Mouse (Mus musculus) heart, embryonic 15.5 days (tissue): ENCODE results near the gene Zmat5. TPM values are rescaled to one million over a fixed set of nuclear protein-coding genes. Genes with fewer than 3 reads are reported as not detected.

Source experiments
- ATAC-seq: fragments of 200-750 bp; cut with Nextera tagmentation; replicated peaks from 2 replicates; pipeline ENCODE4 v1.8.0; 2017; ENCODE audit warnings: low read depth, moderate TSS enrichment; ENCODE audit not compliant: insufficient number of reproducible peaks, insufficient read depth, low FRiP score
- H3K27ac ChIP-seq: fragments of 300-500 bp; sonication (generic); 2 replicates; pipeline ENCODE4 v1.5.1; 2015; ENCODE audit warnings: mild to moderate bottlenecking, inconsistent platforms
- H3K27me3 ChIP-seq: fragments of 300-500 bp; sonication (generic); 2 replicates; pipeline ENCODE4 v1.6.1; 2015; ENCODE audit warnings: inconsistent platforms
- H3K36me3 ChIP-seq: fragments of 300-500 bp; sonication (generic); 2 replicates; pipeline ENCODE4 v1.6.1; 2015; ENCODE audit warnings: mild to moderate bottlenecking, inconsistent platforms
- H3K4me1 ChIP-seq: fragments of 300-500 bp; sonication (generic); replicated peaks from 2 replicates; pipeline ENCODE4 v1.6.1; 2015; ENCODE audit warnings: inconsistent platforms
- H3K4me2 ChIP-seq: fragments of 300-500 bp; sonication (generic); 2 replicates; pipeline ENCODE4 v1.6.1; 2015; ENCODE audit warnings: inconsistent platforms, mild to moderate bottlenecking, moderate library complexity
- H3K4me3 ChIP-seq: fragments of 300-500 bp; sonication (generic); 2 replicates; pipeline ENCODE4 v1.5.1; 2015; ENCODE audit warnings: mild to moderate bottlenecking, inconsistent platforms
- H3K9ac ChIP-seq: fragments of 300-500 bp; sonication (generic); 2 replicates; pipeline ENCODE4 v1.6.1; 2015; ENCODE audit warnings: mild to moderate bottlenecking, inconsistent platforms
- H3K9me3 ChIP-seq: fragments of 300-500 bp; sonication (generic); replicated peaks from 2 replicates; pipeline ENCODE4 v1.6.1; 2016; ENCODE audit warnings: inconsistent platforms
- WGBS: fragments of 180-500 bp; shearing (Covaris S2); methylation state at CpG from one replicate; pipeline ENCODE4 v1.1.7; 2015; ENCODE audit warnings: mixed read lengths; 5-methylcytosine and 5-hydroxymethylcytosine counted together
- polyA plus RNA-seq: library from polyadenylated mRNA; unstranded; fragments of >200 nt; fragmentation: Nextera tagmentation; extraction: Ambion mirVana; gene quantifications from 2 replicates; pipeline ENCODE4 v1.2.1, GENCODE M21; 2015

Gene Zmat5
- polyA plus RNA-seq, 1 experiment from 2014 or later, result 52.7 TPM

DNA sequence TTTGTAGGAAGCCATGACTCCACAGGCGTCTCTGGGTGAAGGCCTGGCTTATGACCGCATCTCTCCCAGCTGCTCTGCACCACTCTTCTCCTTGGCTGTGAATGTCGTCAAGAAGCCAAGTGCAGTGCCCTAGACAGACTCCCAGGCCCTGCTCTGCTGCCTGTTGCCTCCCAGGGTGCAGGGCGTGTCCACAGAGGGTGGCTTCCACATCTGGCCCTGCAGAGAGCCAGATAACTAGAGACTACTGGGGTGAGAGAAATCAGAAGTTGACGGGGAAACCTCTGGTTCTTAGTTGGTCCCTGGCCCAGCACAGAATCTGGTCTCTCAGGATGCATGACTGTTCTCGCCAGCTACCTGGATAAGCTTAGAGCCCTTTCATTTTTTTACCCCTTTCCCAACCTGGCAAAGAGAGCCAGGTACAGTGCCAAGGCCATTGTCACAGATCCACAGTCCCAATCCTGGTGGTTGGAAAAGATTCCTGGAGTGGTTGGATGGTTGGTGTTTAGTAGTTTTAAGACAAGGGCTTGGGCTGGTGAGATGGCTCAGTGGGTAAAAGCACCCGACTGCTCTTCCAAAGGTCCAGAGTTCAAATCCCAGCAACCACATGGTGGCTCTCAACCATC, 27.1 kb upstream of the Zmat5 start:
- H3K9me3 ChIP-seq, result no peaks in the 10 kb centered on the region
- peaks cover 23% of the 10 kb centered on the region for H3K36me3 ChIP-seq
- no peak overlapping the region for H3K9ac ChIP-seq
- 85% methylated on average over 7 of the region's 7 CpGs for WGBS
- H3K4me3 ChIP-seq, result no peak overlapping the region
- no peaks in the 10 kb centered on the region for H3K4me1 ChIP-seq
- no peaks in the 10 kb centered on the region for H3K27me3 ChIP-seq
- H3K4me2 ChIP-seq, result no peak overlapping the region
- H3K27ac ChIP-seq, result no peak overlapping the region
- ATAC-seq, result no peak

DNA sequence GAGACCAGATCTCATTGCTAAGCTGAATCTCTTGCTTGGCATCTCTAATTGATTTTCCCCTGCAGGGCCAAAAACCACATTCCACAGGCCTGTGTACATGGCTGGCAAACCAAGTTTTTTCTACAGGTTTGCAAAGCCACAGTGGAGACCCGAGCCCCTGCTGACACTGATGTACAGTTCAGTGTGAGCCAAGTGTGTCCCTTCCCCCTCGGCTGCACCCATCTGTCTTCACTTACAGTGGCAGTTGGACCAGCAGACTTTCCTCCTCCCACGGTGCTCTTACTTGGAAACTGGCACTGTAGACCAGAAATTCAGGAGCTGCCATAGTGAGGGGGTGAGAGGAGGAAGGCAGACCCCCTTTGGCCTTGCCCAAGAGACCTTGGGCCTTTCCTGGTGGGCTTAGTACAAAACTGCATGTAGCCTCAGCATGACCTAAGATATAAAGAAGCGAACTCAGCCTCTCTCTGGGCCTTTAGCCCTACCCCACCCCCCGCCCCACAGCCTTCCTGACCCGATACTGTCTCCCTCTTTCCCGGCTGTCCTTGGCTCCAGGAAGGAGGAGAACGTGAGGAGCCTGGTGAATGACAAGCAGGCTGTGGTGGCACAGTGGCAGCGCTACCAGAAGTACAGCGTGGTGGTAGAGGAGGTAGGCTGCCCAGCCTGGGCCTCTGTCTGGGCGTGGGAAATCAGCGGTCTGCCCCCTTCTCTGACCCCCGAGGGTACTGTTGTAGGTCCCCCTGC, 25.6 kb upstream of the Zmat5 start:
- Histone ChIP-seq H3K4me2 (no peak overlapping the region), H3K4me1 (no peaks in the 10 kb centered on the region), H3K9ac (no peak overlapping the region), H3K36me3 (peaks cover 28% of the 10 kb centered on the region), H3K27me3 (no peaks in the 10 kb centered on the region), H3K9me3 (no peaks in the 10 kb centered on the region), H3K27ac (no peak overlapping the region), H3K4me3 (no peak overlapping the region)
- WGBS, result 75% methylated on average over 13 of the region's 13 CpGs
- no peak for ATAC-seq

DNA sequence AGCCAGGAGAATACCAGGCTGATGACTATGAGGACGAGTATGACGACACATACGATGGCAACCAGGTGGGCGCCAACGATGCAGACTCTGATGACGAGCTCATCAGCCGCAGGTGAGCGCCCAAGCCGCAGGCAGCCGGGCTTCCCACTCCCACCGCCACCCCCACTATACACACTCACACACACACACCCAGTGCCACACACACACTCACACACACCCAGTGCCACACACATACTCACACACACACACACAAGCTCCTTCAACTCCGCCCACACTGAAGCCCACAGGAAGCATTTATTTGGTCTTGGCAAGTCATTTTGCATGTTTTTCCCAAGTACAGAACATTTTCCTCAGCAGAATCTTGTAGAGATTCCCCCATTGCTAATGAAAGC, 25.0 kb upstream of the Zmat5 start:
- H3K4me3 ChIP-seq, result no peak overlapping the region
- 93% methylated on average over 12 of the region's 12 CpGs for WGBS
- H3K36me3 ChIP-seq, result peaks cover 28% of the 10 kb centered on the region
- no peak overlapping the region for H3K9ac ChIP-seq
- H3K27ac ChIP-seq, result no peak overlapping the region
- no peaks in the 10 kb centered on the region for H3K4me1 ChIP-seq
- no peak for ATAC-seq
- H3K4me2 ChIP-seq, result no peak overlapping the region
- H3K9me3 ChIP-seq, result no peaks in the 10 kb centered on the region
- H3K27me3 ChIP-seq, result no peaks in the 10 kb centered on the region

DNA sequence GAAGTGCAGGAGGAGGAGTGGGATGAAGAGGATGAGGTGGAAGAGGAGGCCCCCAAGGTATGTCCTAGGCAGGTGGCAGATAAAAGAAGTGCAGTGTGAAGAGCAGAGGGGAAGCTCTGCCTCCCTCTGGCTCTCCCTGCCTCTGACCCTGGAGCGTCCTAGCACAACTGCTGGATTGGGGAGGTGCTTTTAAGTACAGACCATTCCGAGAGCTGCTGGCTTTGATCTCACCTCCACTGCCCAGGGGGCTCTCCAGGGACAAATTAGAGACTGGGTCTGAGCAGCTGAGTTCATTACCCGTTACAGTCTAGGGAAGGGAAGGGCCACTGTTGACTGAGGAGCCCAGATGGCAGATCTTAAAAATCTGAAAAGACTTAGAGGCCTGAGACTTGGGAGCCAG, 24.4 kb upstream of the Zmat5 start:
- Histone ChIP-seq H3K27ac (no peak overlapping the region), H3K4me1 (0 out of 2 replicates have a peak, but pooled peaks cover 1% of the 10 kb centered on the region), H3K4me3 (no peak overlapping the region), H3K36me3 (peaks cover 28% of the 10 kb centered on the region), H3K27me3 (no peaks in the 10 kb centered on the region), H3K9me3 (no peaks in the 10 kb centered on the region), H3K9ac (no peak overlapping the region), H3K4me2 (no peak overlapping the region)
- ATAC-seq, result no peak
- 49% methylated on average over 3 of the region's 3 CpGs for WGBS

DNA sequence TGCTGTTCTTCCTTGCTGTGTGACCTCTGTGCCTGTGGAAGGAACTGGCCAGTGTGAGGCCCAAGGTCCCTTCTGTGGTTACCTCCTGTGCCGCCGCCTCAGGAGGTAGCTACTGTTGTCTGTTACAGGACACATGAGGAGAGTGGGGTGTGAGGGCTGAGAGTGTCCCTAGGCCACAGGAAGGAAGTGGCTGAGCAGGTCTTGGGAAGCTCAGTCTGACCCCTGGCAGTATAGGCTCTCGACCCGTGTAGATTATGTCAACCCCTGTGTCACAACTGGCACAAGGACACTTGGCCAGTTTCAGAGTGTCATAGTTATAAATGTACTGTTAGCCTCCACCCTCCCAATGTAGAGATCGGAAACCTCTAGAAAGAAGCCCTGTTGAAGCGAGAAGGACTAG, 21.0 kb upstream of the Zmat5 start:
- Histone ChIP-seq H3K27ac (no peak overlapping the region), H3K27me3 (no peaks in the 10 kb centered on the region), H3K9ac (no peak overlapping the region), H3K36me3 (peaks cover 28% of the 10 kb centered on the region), H3K4me1 (0 out of 2 replicates have a peak, but pooled peaks cover 2% of the 10 kb centered on the region), H3K9me3 (no peaks in the 10 kb centered on the region), H3K4me3 (no peak overlapping the region), H3K4me2 (no peak overlapping the region)
- no peak for ATAC-seq
- 75% methylated on average over 6 of the region's 6 CpGs for WGBS

DNA sequence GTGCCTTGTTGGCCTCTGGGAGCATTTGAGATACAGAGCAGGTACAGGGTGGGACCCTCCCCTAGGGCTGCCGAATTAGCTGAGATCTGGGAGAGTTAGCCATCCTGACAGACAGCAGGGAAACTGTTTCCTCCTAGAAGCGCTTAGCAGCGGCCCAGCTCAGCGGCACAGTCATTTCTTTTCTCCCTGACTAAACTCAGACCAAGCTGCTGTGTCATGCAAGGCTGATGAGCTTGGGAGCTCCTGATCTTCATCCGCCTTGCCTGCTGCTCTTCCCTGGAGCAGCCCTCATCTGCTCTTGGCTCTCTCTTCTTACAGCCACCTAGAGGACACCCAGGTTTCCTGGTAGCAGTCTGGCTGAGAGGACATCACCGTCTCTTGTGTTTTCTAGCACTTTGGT, 20.3 kb upstream of the Zmat5 start:
- Histone ChIP-seq H3K27ac (no peak overlapping the region), H3K4me3 (no peak overlapping the region), H3K27me3 (no peaks in the 10 kb centered on the region), H3K4me2 (no peak overlapping the region), H3K4me1 (0 out of 2 replicates have a peak, but pooled peaks cover 2% of the 10 kb centered on the region), H3K9ac (no peak overlapping the region), H3K36me3 (peaks cover 28% of the 10 kb centered on the region), H3K9me3 (no peaks in the 10 kb centered on the region)
- WGBS, result 64% methylated on average over 6 of the region's 6 CpGs
- no peak for ATAC-seq

DNA sequence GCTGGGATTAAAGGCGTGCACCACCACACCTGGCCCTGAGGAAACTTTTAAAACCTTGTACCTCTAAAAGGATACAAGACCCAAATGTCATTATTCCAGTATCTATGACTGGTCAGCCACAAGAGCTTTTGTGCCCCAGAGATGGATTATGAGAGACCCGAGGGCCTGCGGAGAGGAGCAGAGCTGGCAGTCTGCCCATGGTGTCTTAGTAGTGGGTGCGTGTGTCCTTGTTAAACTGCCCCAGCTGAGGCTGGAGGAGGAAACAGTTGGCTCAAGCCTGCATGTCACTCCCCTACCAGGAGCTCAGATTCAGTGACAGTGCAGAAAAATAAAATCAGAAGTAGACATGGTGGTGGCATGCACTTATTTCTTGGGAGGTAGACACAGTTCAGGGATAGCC, 19.4 kb upstream of the Zmat5 start:
- no peak overlapping the region for H3K27ac ChIP-seq
- peaks cover 26% of the 10 kb centered on the region for H3K36me3 ChIP-seq
- 45% methylated on average over 4 of the region's 4 CpGs for WGBS
- H3K27me3 ChIP-seq, result no peaks in the 10 kb centered on the region
- no peaks in the 10 kb centered on the region for H3K9me3 ChIP-seq
- no peak overlapping the region for H3K9ac ChIP-seq
- 0 out of 2 replicates have a peak, but pooled peaks cover 2% of the 10 kb centered on the region for H3K4me1 ChIP-seq
- H3K4me2 ChIP-seq, result no peak overlapping the region
- H3K4me3 ChIP-seq, result no peak overlapping the region
- ATAC-seq, result no peak

DNA sequence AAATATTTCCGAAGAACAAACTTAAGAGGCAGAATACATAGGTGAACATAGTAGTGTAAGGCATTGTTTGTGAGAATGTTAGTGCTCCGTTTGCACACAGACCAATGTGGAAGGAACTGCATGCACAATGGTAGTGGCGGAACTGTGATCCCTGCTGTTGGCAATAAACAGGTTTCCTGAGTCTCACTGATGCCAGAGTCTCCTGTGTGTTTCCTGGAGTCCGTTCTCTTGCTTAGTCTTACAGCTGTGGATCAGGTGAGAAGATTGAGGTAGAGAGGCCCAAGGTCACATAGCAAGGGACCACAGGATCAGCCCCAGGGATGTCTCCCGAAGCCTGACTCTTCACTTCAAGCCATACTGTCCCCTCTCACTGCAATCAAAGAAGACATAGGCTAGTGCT, 19.0 kb upstream of the Zmat5 start:
- H3K27me3 ChIP-seq, result no peaks in the 10 kb centered on the region
- ATAC-seq, result no peak
- H3K4me1 ChIP-seq, result 0 out of 2 replicates have a peak, but pooled peaks cover 2% of the 10 kb centered on the region
- H3K27ac ChIP-seq, result no peak overlapping the region
- 78% methylated on average over 5 of the region's 5 CpGs for whole genome bisulfite sequencing
- no peak overlapping the region for H3K9ac ChIP-seq
- peaks cover 23% of the 10 kb centered on the region for H3K36me3 ChIP-seq
- no peak overlapping the region for H3K4me3 ChIP-seq
- no peaks in the 10 kb centered on the region for H3K9me3 ChIP-seq
- H3K4me2 ChIP-seq, result no peak overlapping the region

DNA sequence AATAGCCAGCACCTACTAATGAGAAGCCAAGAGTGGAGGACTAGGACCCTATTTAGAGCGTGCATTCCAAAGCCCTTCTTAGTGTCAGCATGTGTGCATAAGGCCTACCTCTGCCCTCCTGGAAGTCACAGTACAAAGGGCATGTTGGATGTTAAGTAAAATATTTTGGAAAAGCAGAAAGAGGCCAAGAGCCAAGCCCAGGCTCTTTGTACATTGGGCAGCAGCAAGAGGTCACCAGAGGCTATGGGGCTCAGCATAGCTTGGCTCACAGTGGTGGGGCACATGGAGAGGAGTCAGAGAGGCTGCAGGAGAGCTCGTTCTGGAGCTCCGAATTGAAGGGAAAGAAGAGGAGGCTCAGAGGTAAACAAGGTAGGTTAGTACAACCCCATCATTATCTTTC, 17.5 kb upstream of the Zmat5 start:
- peaks cover 2% of the 10 kb centered on the region; the same call in 1 of the 2 replicates for H3K4me1 ChIP-seq
- H3K4me2 ChIP-seq, result no peak overlapping the region
- no peak for ATAC-seq
- H3K36me3 ChIP-seq, result peaks cover 13% of the 10 kb centered on the region; the same call in 1 of the 2 replicates
- 75% methylated on average over 3 of the region's 3 CpGs for WGBS
- H3K27ac ChIP-seq, result no peak overlapping the region
- H3K9ac ChIP-seq, result no peak overlapping the region
- no peaks in the 10 kb centered on the region for H3K9me3 ChIP-seq
- no peak overlapping the region for H3K4me3 ChIP-seq
- H3K27me3 ChIP-seq, result no peaks in the 10 kb centered on the region

DNA sequence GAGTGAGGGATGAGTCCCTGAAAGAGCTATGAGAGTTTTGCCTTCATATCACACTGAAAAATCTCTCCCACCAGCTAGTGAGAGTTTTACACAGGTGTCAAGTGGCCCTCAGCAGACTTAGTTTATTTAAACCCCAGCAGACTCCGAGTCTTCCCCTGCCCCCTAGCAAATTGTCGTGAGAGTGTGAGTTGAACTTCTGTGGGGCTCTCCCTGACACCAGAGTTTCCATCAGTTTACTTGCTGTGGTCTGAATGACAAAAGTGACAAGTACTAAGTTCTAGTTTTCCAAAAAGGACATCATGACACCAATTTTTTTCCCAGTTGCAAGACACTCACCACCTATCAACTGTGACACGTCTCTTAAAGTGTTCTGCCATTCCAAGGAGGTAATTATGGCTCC, 16.6 kb upstream of the Zmat5 start:
- no peak for ATAC-seq
- no peaks in the 10 kb centered on the region for H3K27me3 ChIP-seq
- no peak overlapping the region for H3K9ac ChIP-seq
- no peaks in the 10 kb centered on the region for H3K9me3 ChIP-seq
- H3K27ac ChIP-seq, result no peak overlapping the region
- peaks cover 2% of the 10 kb centered on the region; the same call in 1 of the 2 replicates for H3K4me1 ChIP-seq
- H3K36me3 ChIP-seq, result peaks cover 6% of the 10 kb centered on the region; the same call in 1 of the 2 replicates
- no peak overlapping the region for H3K4me3 ChIP-seq
- 44% methylated on average over 3 of the region's 3 CpGs for WGBS
- no peak overlapping the region for H3K4me2 ChIP-seq

DNA sequence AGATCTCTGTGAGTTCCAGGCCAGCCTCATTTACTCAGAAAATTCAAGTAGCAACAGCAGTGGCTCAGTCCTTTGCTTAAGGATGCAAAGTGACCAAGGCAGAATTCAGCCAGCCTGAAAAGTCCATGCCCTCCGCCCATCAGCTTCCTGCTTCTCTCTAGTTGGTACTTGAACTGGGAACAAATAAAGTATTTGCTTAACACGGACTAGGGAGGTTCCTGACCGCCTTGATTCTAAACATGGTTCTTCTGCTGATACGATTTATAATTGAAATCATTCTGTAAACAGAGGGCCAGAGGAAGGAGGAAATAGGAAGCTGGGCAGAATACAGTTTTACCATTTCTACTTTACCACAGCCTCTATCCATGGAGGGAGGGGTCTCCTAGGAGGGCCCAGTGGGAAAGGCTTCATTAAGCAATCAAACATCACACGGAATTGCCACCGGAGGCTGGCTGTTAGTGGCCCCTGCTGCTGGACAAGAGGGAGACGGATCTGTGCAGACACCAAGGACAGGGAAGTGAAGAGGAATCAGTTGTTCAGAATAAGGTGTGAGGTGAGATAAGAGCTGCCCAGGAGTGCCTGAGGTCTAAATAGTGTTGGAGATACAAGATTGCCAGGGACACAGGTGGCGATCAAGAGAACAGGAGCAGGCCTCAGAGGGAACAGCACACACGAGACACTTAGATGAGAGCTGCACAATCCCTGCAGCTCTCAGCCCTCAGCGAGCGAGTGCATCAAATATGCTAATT, 15.7 kb upstream of the Zmat5 start:
- Histone ChIP-seq H3K27me3 (no peaks in the 10 kb centered on the region), H3K4me1 (peaks cover 2% of the 10 kb centered on the region; the same call in 1 of the 2 replicates), H3K9me3 (no peaks in the 10 kb centered on the region), H3K36me3 (no peaks in the 10 kb centered on the region), H3K4me3 (no peak overlapping the region), H3K9ac (no peak overlapping the region), H3K27ac (no peak overlapping the region), H3K4me2 (no peak overlapping the region)
- 55% methylated on average over 11 of the region's 11 CpGs for WGBS
- ATAC-seq, result no peak
